Mouse (Mus musculus): ENCODE measurements around the gene Ssbp3.

- no peak for TF ChIP-seq CTCF (IDR thresholded peaks at IDR 0.05; ENCODE audit: extremely low read depth, insufficient read depth, insufficient read length, insufficient replicate concordance)
- TF ChIP-seq POLR2A (IDR thresholded peaks at IDR 0.05; ENCODE audit: low read depth, low read length): no peak
These were observed 174.4 kb downstream of the Ssbp3 start for GRCm38 (mm10) chr4:107084858-107085257.

All from spleen, adult 2 months (tissue).